Mouse (Mus musculus) kidney, embryonic 16.5 days (tissue): ENCODE data around the gene Slc18a2. TPM values are rescaled to one million over a fixed set of nuclear protein-coding genes. Genes with fewer than 3 reads are reported as not detected.
A peak's percentile ranks its signal among the peaks of the same experiment; 100 is the strongest.

Source experiments
- ATAC-seq: fragments of 200-750 bp; cut with Nextera tagmentation; 2 replicates; pipeline ENCODE4 v1.8.0; 2017; ENCODE audit warnings: moderate TSS enrichment; ENCODE audit not compliant: low FRiP score, low TSS enrichment
- H3K27ac ChIP-seq: fragments of 300-500 bp; sonication (generic); 2 replicates; pipeline ENCODE4 v1.5.1; 2014; ENCODE audit warnings: low read length
- H3K27me3 ChIP-seq: fragments of 300-500 bp; sonication (generic); 2 replicates; pipeline ENCODE4 v1.6.1; 2014; ENCODE audit warnings: low read length, control low read depth, mixed read lengths; ENCODE audit not compliant: insufficient read depth
- H3K36me3 ChIP-seq: fragments of 300-500 bp; sonication (generic); 2 replicates; pipeline ENCODE4 v1.6.1; 2014; ENCODE audit warnings: low read length, control low read depth, mixed read lengths; ENCODE audit not compliant: insufficient read depth
- H3K4me1 ChIP-seq: fragments of 300-500 bp; sonication (generic); 2 replicates; pipeline ENCODE4 v1.6.1; 2014; ENCODE audit warnings: low read length, control low read depth, mixed read lengths; ENCODE audit not compliant: insufficient read depth
- H3K4me2 ChIP-seq: fragments of 300-500 bp; sonication (generic); replicated peaks from 2 replicates; pipeline ENCODE4 v1.6.1; 2014; ENCODE audit warnings: low read depth, low read length
- H3K4me3 ChIP-seq: fragments of 300-500 bp; sonication (generic); 2 replicates; pipeline ENCODE4 v1.5.1; 2014; ENCODE audit warnings: mild to moderate bottlenecking, low read length
- H3K9ac ChIP-seq: fragments of 300-500 bp; sonication (generic); replicated peaks from 2 replicates; pipeline ENCODE4 v1.6.1; 2014; ENCODE audit warnings: low read length
- H3K9me3 ChIP-seq: fragments of 300-500 bp; sonication (generic); 2 replicates; pipeline ENCODE4 v1.6.1; 2016; ENCODE audit warnings: low read length, control low read depth
- whole genome bisulfite sequencing: fragments of 180-500 bp; shearing (Covaris S2); extraction: QIAGEN DNeasy Blood & Tissue Kit; methylation state at CpG from one replicate; pipeline ENCODE4 v1.1.7; 2014; 5-methylcytosine and 5-hydroxymethylcytosine counted together
- polyA plus RNA-seq: library from polyadenylated mRNA; unstranded; fragments of >200 nt; fragmentation: Nextera tagmentation; extraction: Ambion mirVana; gene quantifications from 2 replicates; pipeline ENCODE4 v1.2.1, GENCODE M21; 2015

Slc18a2 gene
- polyA plus RNA-seq = 8.1 and 9.9 TPM in 2 replicates

DNA sequence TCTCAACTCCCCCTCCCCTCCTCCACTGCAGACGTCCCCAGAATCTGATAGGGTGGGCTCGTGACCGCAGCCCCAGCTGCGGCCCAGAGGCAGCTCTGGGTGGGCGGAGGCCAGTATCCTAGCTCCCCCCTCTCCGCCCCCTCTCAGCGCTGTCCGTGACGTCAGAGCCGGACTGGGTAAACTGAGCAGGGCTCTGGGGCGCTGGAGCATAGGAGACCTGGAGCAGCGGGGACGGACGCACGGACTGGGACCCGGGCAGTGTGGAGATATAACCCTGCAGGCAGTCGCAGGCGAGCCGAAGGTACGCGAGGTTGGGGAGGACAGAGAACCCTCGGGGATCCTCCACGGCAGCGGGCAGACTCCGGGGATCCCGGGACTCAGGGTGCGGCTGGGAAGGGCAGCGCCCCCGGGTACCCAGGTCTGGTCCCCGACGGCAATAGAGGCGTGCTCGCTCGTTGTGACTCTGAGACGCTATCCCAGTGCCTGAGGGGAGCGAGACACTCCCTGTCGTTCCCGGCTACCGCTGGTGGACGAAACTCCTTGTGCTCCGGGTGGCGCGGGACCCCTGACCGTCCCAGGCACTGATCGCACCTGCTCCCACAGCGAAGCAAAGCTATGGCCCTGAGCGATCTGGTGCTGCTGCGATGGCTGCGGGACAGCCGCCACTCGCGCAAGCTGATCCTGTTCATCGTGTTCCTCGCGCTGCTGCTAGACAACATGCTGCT is at the start of gene Slc18a2:
TSS of gene Slc18a2 (plus strand) at position 179 of the 725 bp plus-strand sequence.
- Histone ChIP-seq H3K27me3 (peaks cover 18% of the 10 kb centered on the region), H3K4me3 (peak within 1 kb of the TSS; percentile 45), H3K4me1 (peaks cover 13% of the 10 kb centered on the region), H3K9ac (peak within 1 kb of the TSS; percentile 63), H3K4me2 (peak within 1 kb of the TSS; percentile 73), H3K36me3 (no peaks in the 10 kb centered on the region), H3K27ac (no peak within 1 kb of the TSS), H3K9me3 (peaks cover 4% of the 10 kb centered on the region)
- ATAC-seq = peak; percentile 88
- WGBS = under 1% methylated on average over 55 of the region's 55 CpGs

DNA sequence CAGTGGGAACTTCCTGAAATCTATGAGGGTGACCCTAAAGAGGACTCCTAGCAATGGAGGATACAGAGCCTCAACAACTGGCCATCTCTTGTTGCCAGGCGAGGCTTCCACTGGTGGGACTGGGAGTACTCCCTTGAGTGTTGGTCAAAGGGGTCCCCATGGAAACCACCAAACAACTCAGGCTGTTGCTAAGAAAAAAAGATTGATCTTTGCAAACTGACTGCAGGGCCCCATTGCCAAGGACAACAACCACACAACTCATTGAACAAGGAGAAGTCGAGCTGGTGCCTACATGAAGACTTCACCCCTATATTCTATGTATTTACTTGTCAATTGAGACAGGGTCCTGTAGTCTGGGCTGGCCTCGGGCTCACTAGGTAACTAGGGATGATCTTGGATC is 43.8 kb upstream of the Slc18a2 start:
- Histone ChIP-seq H3K4me1 (no peaks in the 10 kb centered on the region), H3K9ac (no peak overlapping the region), H3K4me3 (no peak overlapping the region), H3K27me3 (no peaks in the 10 kb centered on the region), H3K36me3 (no peaks in the 10 kb centered on the region), H3K9me3 (no peaks in the 10 kb centered on the region), H3K27ac (no peak overlapping the region), H3K4me2 (no peak overlapping the region)
- ATAC-seq = no peak
- 87% methylated on average over 3 of the region's 3 CpGs for WGBS

- 71% methylated on average over 8 of the region's 8 CpGs for WGBS
- ATAC-seq = no peak
These were observed 41.7 kb upstream of the Slc18a2 start, which contains the start of gene Kcnk18 for GRCm38 (mm10) chr19:59218991-59219390. Gene Kcnk18, plus strand, starts transcription at chr19:59219214.

GRCm38 (mm10) chr19:59221131-59221530 is 39.6 kb upstream of the Slc18a2 start:
- Histone ChIP-seq H3K27me3 (no peaks in the 10 kb centered on the region), H3K4me3 (no peak overlapping the region)
- 75% methylated on average over 3 of the region's 3 CpGs for WGBS

More at GRCm38 (mm10) chr19:59218991-59219390, 41.7 kb upstream of the Slc18a2 start, which contains the start of gene Kcnk18:
- H3K27ac ChIP-seq = no peak within 1 kb of the TSS
- H3K4me1 ChIP-seq = no peaks in the 10 kb centered on the region
- no peaks in the 10 kb centered on the region for H3K36me3 ChIP-seq
- H3K9ac ChIP-seq = no peak within 1 kb of the TSS
- H3K4me2 ChIP-seq = no peak within 1 kb of the TSS
- H3K9me3 ChIP-seq = no peaks in the 10 kb centered on the region
- H3K27me3 ChIP-seq = no peaks in the 10 kb centered on the region
- H3K4me3 ChIP-seq = no peak within 1 kb of the TSS

DNA sequence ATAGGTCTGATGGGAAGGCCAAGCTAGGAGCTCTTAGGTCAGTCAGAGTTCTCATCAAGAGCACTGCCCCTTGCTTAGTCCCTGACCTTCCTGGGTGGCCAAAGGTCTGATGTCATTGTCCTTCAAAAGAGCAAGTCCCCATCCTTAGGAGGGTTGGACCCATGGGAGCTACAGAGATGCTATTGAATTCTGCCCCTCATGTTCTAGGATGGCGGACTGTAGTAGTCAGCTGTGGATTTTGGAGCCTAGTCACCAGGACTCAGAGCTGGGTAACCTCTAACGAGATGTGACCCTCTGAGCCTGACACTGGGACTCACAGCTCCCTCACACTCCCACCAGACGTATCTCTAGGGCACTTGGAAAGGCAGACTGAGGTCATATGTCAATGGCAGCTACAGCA is 32.3 kb upstream of the Slc18a2 start:
- H3K4me2 ChIP-seq = no peak overlapping the region
- 71% methylated on average over 3 of the region's 3 CpGs for WGBS
- H3K27ac ChIP-seq = no peak overlapping the region
- H3K27me3 ChIP-seq = no peaks in the 10 kb centered on the region
- no peak for ATAC-seq
- H3K9ac ChIP-seq = no peak overlapping the region
- no peaks in the 10 kb centered on the region for H3K9me3 ChIP-seq
- no peak overlapping the region for H3K4me3 ChIP-seq
- H3K4me1 ChIP-seq = no peaks in the 10 kb centered on the region
- H3K36me3 ChIP-seq = no peaks in the 10 kb centered on the region

More at GRCm38 (mm10) chr19:59221131-59221530, 39.6 kb upstream of the Slc18a2 start:
- H3K27ac ChIP-seq = no peak overlapping the region
- no peak overlapping the region for H3K9ac ChIP-seq
- no peaks in the 10 kb centered on the region for H3K4me1 ChIP-seq
- no peaks in the 10 kb centered on the region for H3K36me3 ChIP-seq
- no peak overlapping the region for H3K4me2 ChIP-seq
- no peaks in the 10 kb centered on the region for H3K9me3 ChIP-seq
- no peak for ATAC-seq

DNA sequence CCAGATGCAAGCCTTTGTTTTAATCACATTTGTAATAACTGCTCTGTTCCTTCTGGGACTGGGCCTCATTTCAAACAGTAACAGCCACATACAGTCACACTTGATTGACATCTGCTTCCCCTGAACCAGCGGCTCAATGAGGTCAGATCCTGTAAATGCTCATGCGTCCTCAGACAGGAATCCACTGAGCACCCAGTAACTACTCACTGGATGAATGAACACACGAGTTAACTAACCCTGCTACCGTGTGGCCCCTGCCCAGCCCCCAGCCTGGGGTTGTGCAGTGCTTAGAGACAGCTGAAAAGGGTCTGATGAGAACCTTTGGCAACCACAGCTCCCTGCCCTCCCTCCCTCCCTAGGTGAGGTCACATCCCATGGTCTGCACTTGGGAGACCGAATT is 27.9 kb upstream of the Slc18a2 start:
- no peaks in the 10 kb centered on the region for H3K9me3 ChIP-seq

DNA sequence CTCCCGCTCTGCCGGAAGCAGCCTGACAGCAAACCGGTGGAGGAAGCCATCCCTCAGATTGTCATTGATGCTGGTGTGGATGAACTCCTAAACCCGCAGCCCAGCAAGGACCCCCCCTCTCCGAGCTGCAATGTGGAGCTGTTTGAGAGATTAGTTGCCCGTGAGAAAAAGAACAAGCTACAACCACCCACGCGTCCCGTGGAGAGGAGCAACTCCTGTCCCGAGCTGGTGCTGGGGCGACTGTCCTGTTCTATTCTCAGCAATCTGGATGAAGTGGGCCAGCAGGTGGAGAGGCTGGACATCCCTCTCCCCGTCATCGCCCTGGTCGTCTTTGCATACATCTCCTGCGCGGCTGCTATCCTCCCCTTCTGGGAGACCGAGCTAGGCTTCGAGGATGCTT is 25.7 kb upstream of the Slc18a2 start:
- WGBS = 75% methylated on average over 18 of the region's 18 CpGs
- Histone ChIP-seq H3K27ac (no peak overlapping the region), H3K4me1 (no peaks in the 10 kb centered on the region), H3K27me3 (no peaks in the 10 kb centered on the region), H3K9ac (no peak overlapping the region), H3K4me2 (no peak overlapping the region), H3K9me3 (no peaks in the 10 kb centered on the region), H3K36me3 (no peaks in the 10 kb centered on the region), H3K4me3 (no peak overlapping the region)
- ATAC-seq = no peak

More for the DNA sequence above, 27.9 kb upstream of the Slc18a2 start:
- H3K27me3 ChIP-seq = no peaks in the 10 kb centered on the region
- H3K36me3 ChIP-seq = no peaks in the 10 kb centered on the region
- peak; percentile 80 for ATAC-seq
- H3K9ac ChIP-seq = no peak overlapping the region
- no peak overlapping the region for H3K4me3 ChIP-seq
- H3K4me1 ChIP-seq = no peaks in the 10 kb centered on the region
- H3K4me2 ChIP-seq = no peak overlapping the region
- 46% methylated on average over 5 of the region's 5 CpGs for WGBS
- H3K27ac ChIP-seq = no peak overlapping the region

GRCm38 (mm10) chr19:59236046-59236445 is 24.6 kb upstream of the Slc18a2 start:
- no peak overlapping the region for H3K9ac ChIP-seq
- no peaks in the 10 kb centered on the region for H3K9me3 ChIP-seq
- 75% methylated on average over 6 of the region's 6 CpGs for WGBS
- no peak overlapping the region for H3K4me3 ChIP-seq
- H3K4me1 ChIP-seq = no peaks in the 10 kb centered on the region
- ATAC-seq = no peak
- H3K27ac ChIP-seq = no peak overlapping the region
- H3K4me2 ChIP-seq = no peak overlapping the region
- H3K36me3 ChIP-seq = no peaks in the 10 kb centered on the region
- no peaks in the 10 kb centered on the region for H3K27me3 ChIP-seq

DNA sequence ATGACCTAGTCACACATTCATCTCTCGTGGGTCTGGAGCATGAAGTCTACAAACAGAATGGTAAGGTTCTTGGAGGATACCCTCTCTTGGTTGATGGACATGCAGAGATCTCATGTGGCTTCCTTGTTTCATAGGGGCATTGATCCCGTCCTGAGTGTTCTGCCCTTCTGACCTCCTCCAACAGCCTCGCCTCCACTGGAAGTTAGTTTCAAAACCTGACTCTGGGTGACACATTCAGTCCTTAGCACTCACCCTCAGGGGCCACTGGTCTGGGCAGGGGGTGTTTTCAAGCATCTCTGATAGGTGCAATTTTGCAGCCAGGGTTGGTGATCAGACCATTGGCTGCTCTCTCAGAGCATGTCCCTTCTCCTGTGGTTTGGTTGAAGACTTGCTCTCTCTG is 22.1 kb upstream of the Slc18a2 start:
- no peak overlapping the region for H3K4me3 ChIP-seq
- H3K4me2 ChIP-seq = no peak overlapping the region
- no peak overlapping the region for H3K9ac ChIP-seq
- H3K27me3 ChIP-seq = no peaks in the 10 kb centered on the region
- no peaks in the 10 kb centered on the region for H3K9me3 ChIP-seq
- 65% methylated on average over 3 of the region's 3 CpGs for WGBS
- no peaks in the 10 kb centered on the region for H3K36me3 ChIP-seq
- no peak for ATAC-seq
- H3K27ac ChIP-seq = no peak overlapping the region
- no peaks in the 10 kb centered on the region for H3K4me1 ChIP-seq

DNA sequence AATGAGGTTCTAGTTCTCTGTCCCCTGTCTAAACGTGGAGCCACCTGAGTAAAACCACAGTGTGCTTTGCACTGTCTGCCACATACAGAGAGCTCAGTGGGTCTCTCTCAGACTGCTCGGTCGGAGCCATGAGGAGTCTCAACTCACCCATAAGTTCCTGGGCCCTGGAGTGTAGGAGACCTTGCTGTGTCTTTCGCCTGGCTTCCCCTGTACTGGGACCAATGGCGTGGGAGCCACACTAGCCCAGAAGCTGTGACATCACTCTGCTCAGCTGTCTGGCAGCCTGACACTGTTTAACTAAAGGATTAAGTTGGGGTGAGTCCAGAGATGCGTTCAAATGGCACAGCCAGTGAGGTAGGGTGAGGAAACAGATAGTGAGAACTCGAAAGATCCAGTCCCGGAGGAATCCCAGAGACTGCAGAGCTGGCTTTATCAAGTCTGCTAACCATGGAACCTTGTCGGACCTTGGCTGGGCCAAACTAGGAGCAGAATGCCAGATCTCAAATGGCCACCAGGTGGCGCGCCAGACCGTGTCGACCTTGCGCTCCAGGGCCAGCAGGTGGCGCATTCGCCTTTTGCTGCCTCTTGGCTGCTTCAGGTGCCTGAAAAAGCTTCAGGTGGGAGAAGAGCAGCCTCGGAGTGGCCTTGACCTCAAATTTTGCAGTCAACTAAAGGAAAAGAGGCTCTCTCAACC is 21.4 kb upstream of the Slc18a2 start:
- Histone ChIP-seq H3K4me3 (no peak overlapping the region), H3K4me1 (no peaks in the 10 kb centered on the region), H3K9ac (no peak overlapping the region), H3K4me2 (no peak overlapping the region), H3K27me3 (no peaks in the 10 kb centered on the region), H3K27ac (no peak overlapping the region), H3K9me3 (no peaks in the 10 kb centered on the region), H3K36me3 (no peaks in the 10 kb centered on the region)
- WGBS = 23% methylated on average over 17 of the region's 17 CpGs
- peak; percentile 60 for ATAC-seq
